Mouse (Mus musculus) heart, postnatal 14 days (tissue): ENCODE results near the gene Cenps. TPM values are rescaled to one million over a fixed set of nuclear protein-coding genes. Genes with fewer than 3 reads are reported as not detected.
"Not testable (repeated sequence)": the region's sequence is repeated elsewhere in the genome, so short reads cannot be mapped to it uniquely, and the experiment has no call there.

Experiments
- DNase-seq, 2 experiments: peaks; one replicate each; pipeline ENCODE4 v3.0.0; 2021 to 2022
- intact Hi-C: fragments of 180-260 bp; cut with DNase I; formaldehyde crosslinking; loops from one replicate; pipeline ENCODE4 v1.15.1; 2025
- long read RNA-seq, 2 experiments: library from polyadenylated mRNA; stranded (forward); transcript quantifications; one replicate each; pipeline ENCODE4 v2.0.0; 2021
- total RNA-seq, 2 experiments: library from RNA; stranded (reverse); gene quantifications; 2 replicates each; pipeline ENCODE4 v1.2.3; 2021

Cenps gene
- 1 to 10 TPM; 9.2 to 9.3 TPM for total RNA-seq
- long read RNA-seq, experiment 1, transcript Cenps-201 (5 exons, 1,110 nt): major isoform, 14 of 19 reads
- long read RNA-seq, experiment 1, partial matches to known transcripts: 0 of 19 reads
- long read RNA-seq, experiment 1, other reads (novel, unspliced or antisense): 2 of 19 reads
- long read RNA-seq, experiment 2, transcript Cenps-201 (5 exons, 1,110 nt): major isoform, 8 of 11 reads
- long read RNA-seq, experiment 2, partial matches to known transcripts: 0 of 11 reads
- long read RNA-seq, experiment 2, other reads (novel, unspliced or antisense): 3 of 11 reads

DNA sequence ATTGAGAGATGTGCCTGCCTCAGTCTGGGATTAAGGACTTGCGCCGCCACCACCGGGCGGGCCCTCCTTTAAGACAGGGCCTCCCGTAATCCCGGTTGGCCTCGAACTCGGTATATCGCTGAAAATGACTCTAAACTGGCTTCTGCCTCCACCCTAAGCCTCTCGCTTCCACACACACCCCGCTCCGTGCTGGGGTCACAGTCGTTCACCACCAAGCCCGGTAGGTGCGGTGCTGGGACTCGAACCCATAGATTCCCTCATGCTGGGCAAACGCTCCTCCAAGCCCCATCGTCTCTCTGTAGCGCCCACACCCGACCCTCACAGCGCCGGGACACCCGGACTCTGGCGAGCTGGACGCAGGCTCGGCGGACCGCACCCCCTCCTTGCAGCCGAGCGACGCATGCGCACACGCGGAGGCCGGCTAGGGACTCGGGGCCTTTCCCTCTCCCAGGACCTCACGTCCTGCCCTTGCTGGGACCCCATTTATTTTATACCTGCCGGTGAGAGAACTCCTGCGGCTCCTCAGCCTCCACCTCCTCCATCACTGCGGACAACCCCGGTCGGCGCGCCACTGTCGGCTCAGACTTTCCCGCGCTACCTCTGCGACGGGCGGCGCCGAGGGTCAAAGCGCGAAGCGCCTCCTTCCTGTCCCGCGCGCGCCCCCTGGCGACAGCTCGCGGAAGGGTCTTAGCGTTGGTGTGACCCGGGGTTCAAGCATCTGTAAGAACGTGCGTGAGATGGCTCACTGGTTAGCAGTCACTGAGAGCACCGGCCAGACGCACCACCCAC lies at the start of gene Cenps:
Gene Cenps, minus strand, starts transcription at position 648 of the 789 bp plus-strand sequence.
- DNase-seq: peak; percentile 92 to 94
- intact Hi-C loops: loop anchor here (5.0 kb wide), 2 partner anchors 60 to 435 kb away; no protein-coding TSS in a partner anchor

DNA sequence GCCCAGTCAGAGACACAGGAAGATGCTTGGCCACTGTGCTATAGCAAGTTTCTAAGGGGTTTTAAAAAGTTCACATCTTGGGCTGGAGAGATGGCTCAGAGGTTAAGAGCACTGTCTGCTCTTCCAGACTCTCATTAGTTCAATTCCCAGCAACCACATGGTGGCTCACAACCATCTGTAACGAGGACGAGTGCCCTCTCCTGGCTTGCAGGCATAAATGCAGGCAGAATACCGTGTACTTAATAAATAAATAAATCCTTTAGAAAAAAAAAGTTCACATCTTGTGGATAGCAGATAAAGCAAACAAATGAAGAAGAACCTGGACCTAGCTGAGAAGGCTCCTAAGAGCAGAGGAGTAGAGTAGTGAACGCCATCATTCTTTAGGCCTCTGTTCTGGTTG lies 45.3 kb upstream of the Cenps start:
- peak in 1 of 2 experiments; percentile 27 for DNase-seq

DNA sequence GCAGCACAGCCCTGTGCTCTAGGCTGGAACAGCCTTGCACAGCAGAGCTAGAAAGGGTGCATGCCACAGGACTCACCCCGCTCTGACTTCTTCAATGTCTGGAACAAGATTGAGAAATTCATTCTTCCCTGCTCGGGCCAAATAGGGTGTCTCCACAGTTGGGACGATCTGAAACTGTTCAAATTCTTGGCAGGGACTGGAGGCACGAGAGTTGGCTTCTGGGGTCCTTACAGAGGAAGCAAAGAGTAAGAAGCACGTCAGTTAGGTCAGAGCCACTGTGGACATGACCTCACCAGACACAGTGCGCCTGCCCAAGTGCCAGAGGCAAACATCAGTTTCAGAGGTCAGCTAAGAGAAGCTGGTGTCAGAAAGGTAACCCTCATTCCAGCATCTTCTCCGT lies 44.8 kb upstream of the Cenps start:
- no peak for DNase-seq
- intact Hi-C loops: loop anchor here (1.0 kb wide), 1 partner anchor 38 kb away; no protein-coding TSS in a partner anchor

More for the DNA sequence above, 45.3 kb upstream of the Cenps start:
- intact Hi-C loops: loop anchor here (1.0 kb wide), 1 partner anchor 38 kb away; no protein-coding TSS in a partner anchor

DNA sequence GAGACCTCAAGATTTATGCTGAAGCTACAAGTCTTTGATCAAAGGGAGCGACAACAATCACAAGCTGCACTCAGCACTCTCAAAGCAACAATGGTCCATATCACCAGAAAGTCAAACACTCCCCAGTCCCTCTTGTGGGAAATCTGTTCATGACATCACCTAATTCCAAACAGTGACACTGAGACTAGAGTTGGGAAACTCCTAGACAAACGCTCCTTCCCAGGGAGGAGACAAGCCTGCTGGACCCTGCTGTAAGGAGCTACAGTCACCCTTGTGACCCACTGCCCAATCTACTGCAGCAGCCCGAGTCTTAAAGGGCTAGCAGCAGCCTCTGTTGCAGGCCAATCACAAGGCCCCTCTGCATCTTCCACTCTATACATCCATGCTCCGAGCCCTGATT lies 42.1 kb upstream of the Cenps start:
- no peak for DNase-seq
- intact Hi-C loops: no loop called here

DNA sequence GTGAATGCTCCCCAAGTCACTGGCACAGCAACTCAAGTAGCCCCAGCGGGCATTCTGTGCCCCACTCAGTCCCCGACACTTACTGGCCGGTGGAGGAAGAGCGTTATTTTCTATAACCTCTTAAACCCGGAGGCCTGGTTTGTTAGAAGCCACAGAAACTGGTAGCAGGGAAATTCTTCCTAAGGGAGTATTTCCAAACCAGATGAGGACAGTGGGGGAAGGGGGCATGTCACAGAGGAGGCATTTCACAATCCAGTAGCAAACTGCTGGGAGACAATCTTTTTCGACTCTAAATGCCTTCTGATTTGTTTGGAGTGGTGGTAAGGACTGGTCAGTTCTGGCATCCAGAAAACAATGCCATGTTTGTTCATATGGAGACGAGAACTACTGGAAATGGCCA lies 41.7 kb upstream of the Cenps start:
- intact Hi-C loops: no loop called here
- no peak for DNase-seq

DNA sequence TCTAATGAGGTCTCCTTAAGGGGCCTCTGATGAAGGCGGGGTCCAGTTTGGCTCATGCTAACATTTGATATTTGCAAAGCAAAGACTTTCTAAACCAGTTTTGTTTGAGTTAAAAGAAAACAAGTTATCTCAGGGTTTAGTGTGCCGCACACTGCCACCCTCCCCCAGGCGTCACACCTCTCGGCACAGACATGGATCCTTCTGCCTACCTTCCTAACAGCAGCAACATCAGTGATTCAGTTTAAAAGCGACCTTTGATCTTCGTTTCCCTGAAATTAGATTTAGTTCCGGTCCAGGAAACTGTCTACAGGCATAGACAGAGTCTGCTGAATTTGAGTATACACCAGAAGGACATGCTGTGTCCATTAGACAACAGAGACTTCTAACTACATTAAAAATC lies 40.9 kb upstream of the Cenps start:
- DNase-seq: no peak
- intact Hi-C loops: no loop called here

DNA sequence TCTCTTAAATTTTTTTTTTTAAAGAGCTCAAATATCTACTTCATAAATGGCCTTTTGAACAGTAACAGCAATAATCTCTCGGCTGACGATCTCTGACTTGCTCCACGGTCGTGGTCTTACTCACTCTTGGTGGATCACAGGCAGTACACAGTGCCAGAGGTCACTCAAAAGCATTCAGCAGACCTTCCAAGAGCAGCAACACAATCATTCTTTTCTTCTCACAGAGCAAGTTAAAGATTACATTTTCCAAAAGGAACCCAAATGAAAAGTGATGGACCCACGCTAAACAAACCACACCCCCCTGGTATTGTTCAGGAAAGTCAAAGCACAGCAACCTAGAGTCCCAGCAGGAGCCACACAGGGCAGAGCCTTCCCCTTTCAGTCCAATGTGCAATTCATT lies 39.6 kb upstream of the Cenps start:
- DNase-seq: no peak
- intact Hi-C loops: no loop called here

DNA sequence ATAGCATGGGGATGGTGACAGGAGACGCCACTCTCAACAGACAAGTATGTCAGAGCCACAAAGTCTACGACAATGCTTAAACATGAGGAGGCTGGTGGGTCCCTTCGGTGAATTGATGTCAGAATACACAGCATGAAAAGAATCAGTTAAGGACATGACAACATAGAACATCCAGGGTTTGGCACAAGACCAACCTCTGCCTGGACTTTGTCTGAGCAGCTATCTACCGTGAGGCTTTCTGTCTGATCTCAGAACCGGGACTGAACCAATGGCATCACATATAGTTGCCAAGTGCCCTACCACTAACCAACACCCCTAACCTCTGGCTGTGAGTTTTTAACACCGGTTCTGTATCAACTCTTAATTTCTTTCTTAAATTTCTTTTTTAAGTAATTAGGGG lies 39.2 kb upstream of the Cenps start:
- intact Hi-C loops: no loop called here
- DNase-seq: no peak

DNA sequence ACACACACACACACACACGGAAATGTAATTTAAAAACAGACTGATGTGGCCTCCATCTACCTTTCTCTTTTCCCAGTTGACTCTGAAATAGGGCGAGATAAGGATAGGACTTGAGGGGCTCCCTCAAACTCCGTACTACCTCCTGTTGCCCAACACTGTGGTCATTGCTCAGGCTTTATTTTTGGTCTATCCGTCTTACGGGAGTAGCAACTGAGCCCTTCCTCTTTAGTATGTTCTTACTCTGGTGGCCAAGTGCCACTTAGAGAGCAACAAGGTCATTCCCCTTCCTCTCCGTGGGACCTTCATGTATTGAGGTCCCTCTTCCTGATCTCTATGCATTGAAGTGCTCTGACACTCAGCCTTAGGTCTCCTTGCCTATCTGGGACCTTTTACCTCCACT lies 36.2 kb upstream of the Cenps start:
- no peak for DNase-seq
- intact Hi-C loops: no loop called here

DNA sequence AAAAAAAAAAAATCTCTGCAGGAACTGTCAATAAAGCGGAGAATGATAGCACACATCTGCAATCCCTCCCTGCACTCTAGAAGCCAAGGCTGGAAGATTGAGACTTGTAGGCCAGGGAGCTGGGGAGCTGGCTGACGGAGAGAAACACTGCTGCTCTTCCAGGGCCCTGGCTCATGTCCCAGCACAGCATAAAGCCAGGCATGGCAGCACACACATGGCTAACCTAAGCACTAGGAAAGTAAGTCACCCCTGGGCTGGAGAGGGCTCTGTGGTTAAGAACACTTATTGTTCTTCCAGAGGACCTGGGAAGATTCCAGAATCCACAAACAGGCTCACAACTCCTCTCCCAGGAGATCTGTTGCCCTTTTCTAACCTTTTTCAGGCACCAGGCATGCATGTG lies 35.2 kb upstream of the Cenps start:
- DNase-seq: peak; percentile 70
- intact Hi-C loops: no loop called here

DNA sequence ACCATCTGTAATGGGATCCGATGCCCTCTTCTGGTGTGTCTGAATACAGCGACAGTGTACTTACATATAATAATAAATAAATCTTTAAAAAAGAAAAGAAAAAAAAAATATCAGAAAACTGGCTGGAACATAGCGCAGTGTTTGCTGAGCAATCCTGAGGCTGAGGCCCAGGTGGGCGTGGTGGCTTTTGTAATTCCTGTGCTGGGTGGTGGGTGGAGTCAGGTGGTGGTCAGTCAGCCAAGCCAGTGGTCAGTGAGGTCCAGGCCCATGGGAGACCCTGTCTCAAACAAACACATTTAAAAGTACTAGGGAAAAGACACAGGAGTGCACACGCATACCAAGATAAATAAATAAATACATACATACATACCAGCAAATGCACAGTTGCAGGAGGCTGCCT lies 34.7 kb upstream of the Cenps start:
- intact Hi-C loops: no loop called here
- DNase-seq: peak; percentile 50 to 53

DNA sequence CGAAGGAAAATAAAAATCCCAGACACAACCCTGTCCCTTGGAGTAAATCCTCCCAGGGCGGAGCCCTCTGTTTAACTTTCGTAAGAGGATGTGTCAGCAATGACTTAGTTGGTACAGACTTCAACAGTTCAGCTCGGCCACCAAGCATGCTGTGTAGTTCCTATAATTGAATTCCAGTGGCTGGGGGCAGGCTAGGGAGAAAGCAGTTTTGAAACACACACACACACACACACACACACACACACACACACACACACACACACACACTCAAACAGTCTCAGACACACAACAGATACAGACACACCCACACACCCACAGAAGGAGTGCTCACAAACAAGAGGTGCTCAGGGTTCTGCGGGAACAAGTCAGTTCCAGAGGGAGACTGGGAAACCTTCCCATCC lies 34.2 kb upstream of the Cenps start:
- intact Hi-C loops: no loop called here

DNA sequence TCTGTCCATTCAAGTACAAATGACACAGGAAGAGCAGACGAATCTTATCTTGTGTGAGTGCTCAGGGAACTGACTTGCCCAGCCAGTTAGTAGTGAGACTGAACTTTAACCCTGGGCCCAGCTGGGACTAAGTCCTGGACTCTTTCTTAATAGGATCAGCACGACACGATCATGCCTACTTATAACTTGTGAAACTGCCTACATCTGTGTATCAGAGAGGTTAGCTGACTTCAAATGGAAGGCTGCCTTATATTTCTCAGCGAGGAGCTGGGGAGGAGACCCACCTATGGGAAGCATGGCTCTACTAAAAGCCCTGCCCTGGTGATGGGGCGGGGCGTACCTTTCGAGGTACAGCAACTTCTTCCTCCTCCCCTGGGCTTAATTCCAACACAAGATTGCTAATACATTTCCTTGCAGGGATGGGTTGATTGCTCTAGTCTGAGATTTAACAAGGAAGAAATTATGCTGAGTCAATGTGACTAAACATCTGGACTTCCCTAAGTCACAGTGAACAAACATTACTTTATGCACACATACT lies 33.0 kb upstream of the Cenps start:
- DNase-seq: no peak
- intact Hi-C loops: no loop called here

More for the DNA sequence above, 34.2 kb upstream of the Cenps start:
- peak in 1 of 2 experiments; percentile 36 for DNase-seq

DNA sequence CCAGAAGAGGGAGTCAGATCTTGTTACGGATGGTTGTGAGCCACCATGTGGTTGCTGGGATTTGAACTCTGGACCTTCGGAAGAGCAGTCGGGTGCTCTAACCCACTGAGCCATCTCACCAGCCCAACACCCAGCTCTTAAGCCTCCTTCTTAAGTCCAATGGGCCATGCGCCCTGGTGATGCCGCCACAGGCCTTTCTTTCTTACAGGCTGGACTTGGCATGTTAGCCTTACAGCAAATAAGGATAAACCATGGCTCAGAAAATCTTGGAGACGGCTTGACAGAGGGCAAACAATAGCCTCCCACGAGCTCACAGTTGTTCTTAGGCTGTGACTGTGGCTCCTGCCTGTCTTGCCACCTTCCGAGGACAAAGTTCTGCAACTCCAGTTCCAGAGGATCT lies 32.5 kb upstream of the Cenps start:
- DNase-seq, intact Hi-C loops: not testable (repeated sequence)

DNA sequence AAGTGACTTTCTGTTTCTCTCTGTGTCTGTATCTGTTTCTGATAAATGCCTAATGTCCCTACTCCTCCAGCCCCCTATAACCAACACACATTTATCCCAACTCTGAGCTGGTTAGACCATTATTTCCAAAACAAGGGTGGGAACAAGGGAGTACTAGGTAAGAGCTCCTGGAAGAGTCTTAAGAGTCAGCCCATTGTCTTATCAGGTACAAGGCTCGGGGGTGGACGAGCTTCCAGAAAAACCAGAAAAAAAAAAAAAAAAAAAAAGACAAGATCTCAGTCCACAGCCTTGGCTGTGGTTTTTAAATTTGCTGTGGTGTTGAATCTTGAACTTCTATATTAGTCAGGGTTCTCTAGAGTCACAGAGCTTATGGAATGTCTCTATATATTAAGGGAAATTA lies 30.6 kb upstream of the Cenps start:
- intact Hi-C loops: no loop called here
- no peak for DNase-seq

DNA sequence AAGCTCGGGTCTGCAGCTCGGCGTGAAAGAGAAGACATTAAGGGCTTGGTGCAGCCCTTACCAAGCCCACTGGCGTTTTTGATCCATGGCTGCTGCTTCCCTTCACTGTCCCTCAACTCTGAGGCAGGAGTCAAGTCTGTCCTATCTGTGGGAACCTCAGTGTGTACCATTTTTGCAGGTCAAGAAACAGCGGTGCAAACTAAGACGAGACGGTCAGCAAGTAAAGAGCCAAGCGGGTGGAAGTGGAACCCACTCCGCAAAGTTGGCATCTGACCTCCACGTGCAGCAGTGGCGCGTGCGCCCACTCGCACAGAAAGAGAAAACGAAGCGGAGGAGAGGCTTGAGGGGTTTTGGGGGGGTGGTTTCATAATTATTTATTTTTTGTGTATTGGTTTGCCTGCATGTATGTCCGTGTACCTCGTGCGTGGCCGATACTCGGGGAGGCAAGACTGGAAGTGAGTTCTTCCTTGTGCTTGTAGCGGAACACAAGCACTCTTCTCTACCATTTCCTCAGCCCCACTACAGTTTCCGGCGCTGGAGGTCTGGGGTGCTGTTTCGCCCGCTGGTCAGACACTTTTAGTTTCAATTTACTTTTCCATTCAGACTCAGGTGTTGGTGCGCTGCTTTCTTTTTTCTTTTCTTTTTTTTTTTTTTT lies 29.7 kb upstream of the Cenps start:
- intact Hi-C loops: no loop called here
- peak; percentile 30 to 41 for DNase-seq

DNA sequence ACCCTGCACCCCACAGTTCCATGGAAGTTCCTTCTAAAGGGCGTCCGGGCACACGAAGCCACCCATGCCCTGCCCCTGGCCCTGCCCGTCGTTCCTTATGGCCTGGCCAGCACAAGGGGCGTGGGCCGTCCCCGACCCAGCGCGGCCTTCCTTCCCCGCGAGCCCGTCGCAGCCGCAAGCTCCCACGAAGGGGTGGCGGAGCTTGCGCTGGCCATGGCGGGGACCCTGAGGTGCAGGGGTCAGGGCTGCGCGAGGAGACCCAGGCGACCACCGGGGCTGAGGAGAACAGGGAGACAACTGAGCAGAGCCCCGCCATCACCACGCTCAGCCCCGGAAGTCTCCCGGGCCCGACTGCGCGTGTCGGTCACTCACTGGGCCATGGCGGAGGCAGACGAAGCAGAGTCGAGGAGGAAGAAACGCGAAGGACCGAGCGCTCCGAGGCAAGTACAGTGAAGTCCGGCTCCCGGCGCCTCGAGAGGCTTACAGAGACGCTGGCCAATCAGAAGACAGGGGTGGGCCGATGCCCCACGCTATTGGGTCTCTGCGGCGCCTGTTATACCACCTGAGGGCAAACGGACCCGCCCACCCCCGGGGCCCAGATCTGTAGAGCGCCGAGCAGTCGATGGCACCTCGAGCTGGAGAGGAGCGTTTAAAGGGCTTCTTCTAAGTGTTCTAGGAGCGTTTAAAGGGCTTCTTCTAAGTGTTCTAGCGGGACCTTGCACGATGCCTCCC lies 29.0 kb upstream of the Cenps start, which contains the start of gene Pgd:
Gene Pgd, minus strand, starts transcription at position 557 of the 732 bp plus-strand sequence.
- intact Hi-C loops: no loop called here

DNA sequence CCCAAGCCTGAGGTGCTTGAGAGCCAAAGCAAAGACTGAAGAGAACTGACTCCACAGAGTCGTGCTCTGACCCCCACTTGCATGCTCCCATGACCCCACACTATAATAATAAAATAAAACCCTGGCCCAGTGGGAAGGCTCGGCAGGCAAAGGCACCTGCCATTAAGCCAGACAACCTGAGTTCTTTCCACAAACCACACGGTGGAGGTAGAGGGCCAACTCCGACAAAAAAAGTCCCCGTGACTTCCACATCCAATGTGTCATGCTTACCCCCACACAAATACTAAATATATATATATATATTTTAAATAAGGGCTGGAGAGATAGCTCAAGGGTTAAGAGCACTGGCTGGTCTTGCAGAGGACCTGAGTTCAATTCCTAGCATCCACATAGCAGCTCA lies 26.7 kb upstream of the Cenps start:
- DNase-seq: no peak

More for the DNA sequence above, 29.0 kb upstream of the Cenps start, which contains the start of gene Pgd:
- peak; percentile 96 for DNase-seq

DNA sequence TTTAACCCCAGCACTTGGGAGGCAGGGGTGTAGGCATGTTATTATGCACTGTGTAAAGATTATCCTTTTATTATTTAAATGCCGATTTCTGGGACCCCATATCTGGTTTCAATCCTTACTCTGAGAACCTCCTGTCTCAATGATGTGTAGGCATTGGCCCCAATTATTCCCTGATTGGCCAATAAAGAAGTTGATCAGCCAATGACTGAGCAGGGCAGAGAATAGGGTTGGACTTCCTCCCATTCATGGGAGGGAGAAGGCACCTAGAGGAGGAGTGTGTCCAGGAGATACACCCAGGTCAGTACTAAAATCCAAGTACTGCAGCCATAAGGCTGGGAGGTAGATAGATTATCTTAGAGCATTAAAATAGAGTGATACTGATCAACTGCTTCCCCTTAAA lies 25.8 kb upstream of the Cenps start:
- DNase-seq: no peak
- intact Hi-C loops: no loop called here

More for the DNA sequence above, 26.7 kb upstream of the Cenps start:
- intact Hi-C loops: no loop called here

DNA sequence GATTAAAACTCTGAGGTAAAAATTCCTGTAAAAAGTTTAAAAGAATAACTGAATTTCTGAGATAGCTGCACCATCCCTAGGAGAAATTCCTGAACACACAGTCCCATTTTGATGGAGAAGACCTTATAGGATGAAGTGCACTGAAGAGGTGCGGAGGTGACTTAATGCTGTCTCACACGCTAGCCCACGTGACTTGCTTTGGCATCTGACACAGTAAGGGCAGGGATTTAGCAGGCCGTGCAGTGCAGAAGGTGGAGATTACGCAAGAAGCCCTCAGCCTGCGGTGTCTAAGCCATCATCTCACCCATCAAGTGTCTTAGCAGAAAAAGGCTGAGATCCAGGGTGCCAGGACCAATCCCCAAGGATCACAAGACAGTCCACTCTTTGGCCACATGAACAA lies 23.7 kb upstream of the Cenps start:
- no peak for DNase-seq
- intact Hi-C loops: no loop called here
